Mouse (Mus musculus) midbrain, embryonic 14.5 days (tissue): Measurements from ENCODE around the gene Dgkh. TPM values are rescaled to one million over a fixed set of nuclear protein-coding genes. Genes with fewer than 3 reads are reported as not detected.

ENCODE experiments used
- ATAC-seq: fragments of 200-750 bp; cut with Nextera tagmentation; 2 replicates; pipeline ENCODE4 v1.8.0; 2017; ENCODE audit warnings: moderate number of reproducible peaks, moderate library complexity; ENCODE audit not compliant: low FRiP score, low TSS enrichment
- DNase-seq: peaks from one replicate; pipeline ENCODE4 v3.0.0-alpha.2; 2015
- H3K27ac ChIP-seq: fragments of 300-500 bp; sonication (generic); replicated peaks from 2 replicates; pipeline ENCODE4 v1.5.1; 2014; ENCODE audit warnings: mild to moderate bottlenecking, low read depth, low read length, moderate library complexity
- H3K27me3 ChIP-seq: fragments of 300-500 bp; sonication (generic); 2 replicates; pipeline ENCODE4 v1.6.1; 2014; ENCODE audit warnings: low read length, control low read depth, mixed read lengths; ENCODE audit not compliant: control insufficient read depth, insufficient read depth
- H3K36me3 ChIP-seq: fragments of 300-500 bp; sonication (generic); 2 replicates; pipeline ENCODE4 v1.6.1; 2014; ENCODE audit warnings: low read length, control low read depth; ENCODE audit not compliant: control insufficient read depth, insufficient read depth
- H3K4me1 ChIP-seq: fragments of 300-500 bp; sonication (generic); 2 replicates; pipeline ENCODE4 v1.6.1; 2014; ENCODE audit warnings: mild to moderate bottlenecking, antibody characterized with exemption, low read length, control low read depth; ENCODE audit not compliant: control insufficient read depth, insufficient read depth
- H3K4me2 ChIP-seq: fragments of 300-500 bp; sonication (generic); 2 replicates; pipeline ENCODE4 v1.6.1; 2014; ENCODE audit warnings: mild to moderate bottlenecking, low read length, moderate library complexity
- H3K4me3 ChIP-seq: fragments of 300-500 bp; sonication (generic); replicated peaks from 2 replicates; pipeline ENCODE4 v1.5.1; 2014; ENCODE audit warnings: low read depth, low read length
- H3K9ac ChIP-seq: fragments of 300-500 bp; sonication (generic); replicated peaks from 2 replicates; pipeline ENCODE4 v1.6.1; 2014; ENCODE audit warnings: mild to moderate bottlenecking, low read length, moderate library complexity
- H3K9me3 ChIP-seq: fragments of 300-500 bp; sonication (generic); 2 replicates; pipeline ENCODE4 v1.6.1; 2016; ENCODE audit warnings: low read length, control low read depth, mixed read lengths; ENCODE audit not compliant: control insufficient read depth
- WGBS: fragments of 180-500 bp; shearing (Covaris S2); extraction: QIAGEN DNeasy Blood & Tissue Kit; methylation state at CpG from one replicate; pipeline ENCODE4 v1.1.7; 2014; 5-methylcytosine and 5-hydroxymethylcytosine counted together
- polyA plus RNA-seq: library from polyadenylated mRNA; unstranded; fragments of >200 nt; fragmentation: Nextera tagmentation; extraction: Ambion mirVana; gene quantifications from 2 replicates; pipeline ENCODE4 v1.2.1, GENCODE M21; 2014

The Dgkh gene
- polyA plus RNA-seq, 1 experiment from 2014 or later, result 2.9 TPM

DNA sequence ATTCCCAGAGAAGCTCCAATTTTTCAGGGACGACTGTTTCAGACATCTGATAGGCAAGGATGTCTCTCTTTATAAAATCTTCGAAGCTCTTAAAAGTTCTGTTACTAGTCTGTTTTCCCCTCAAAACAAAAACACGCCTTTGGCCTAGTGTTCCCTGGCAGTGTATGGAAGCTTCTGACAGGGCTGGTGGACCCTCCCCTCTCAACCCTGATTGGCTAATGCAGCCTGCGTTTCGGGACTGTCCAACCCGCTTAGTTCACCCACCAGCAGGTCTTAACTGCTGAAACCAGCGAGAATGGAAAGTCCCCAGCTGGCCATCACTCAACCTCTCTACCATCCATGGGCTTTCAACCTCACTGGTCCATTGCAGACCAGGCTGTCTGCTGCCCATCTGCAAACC is 91.3 kb downstream of the Dgkh start:
- H3K9me3 ChIP-seq, result no peaks in the 10 kb centered on the region
- H3K4me1 ChIP-seq, result 0 out of 2 replicates have a peak, but pooled peaks cover 4% of the 10 kb centered on the region
- H3K36me3 ChIP-seq, result no peaks in the 10 kb centered on the region
- no peak for ATAC-seq
- DNase-seq, result no peak
- H3K4me3 ChIP-seq, result no peak overlapping the region
- H3K4me2 ChIP-seq, result no peak overlapping the region
- 81% methylated on average over 7 of the region's 7 CpGs for WGBS
- no peaks in the 10 kb centered on the region for H3K27me3 ChIP-seq
- no peak overlapping the region for H3K27ac ChIP-seq
- no peak overlapping the region for H3K9ac ChIP-seq

DNA sequence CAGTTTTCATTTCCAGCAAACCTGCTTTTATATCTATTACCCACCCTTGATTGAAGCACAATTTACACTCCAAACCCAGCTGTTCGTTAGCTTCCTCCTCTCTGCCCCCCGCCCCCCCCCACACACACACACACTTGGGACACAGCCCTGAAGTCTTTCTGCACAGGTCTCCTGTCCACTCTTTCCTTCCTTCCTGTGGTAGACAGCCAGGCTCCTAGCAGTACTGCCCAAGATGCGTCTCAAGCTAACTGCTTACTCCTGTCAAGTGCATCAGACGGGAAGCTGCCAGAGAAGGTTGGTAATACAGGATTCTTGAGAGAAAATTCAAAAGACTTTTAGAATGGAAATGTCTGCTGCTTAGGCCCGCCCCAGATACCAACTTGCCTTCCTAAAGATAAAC is 92.9 kb downstream of the Dgkh start:
- Histone ChIP-seq H3K27me3 (no peaks in the 10 kb centered on the region), H3K9ac (no peak overlapping the region), H3K4me2 (no peak overlapping the region), H3K4me3 (no peak overlapping the region), H3K27ac (no peak overlapping the region), H3K36me3 (no peaks in the 10 kb centered on the region), H3K9me3 (no peaks in the 10 kb centered on the region), H3K4me1 (0 out of 2 replicates have a peak, but pooled peaks cover 4% of the 10 kb centered on the region)
- DNase-seq, result no peak
- WGBS, result 87% methylated on average over 5 of the region's 5 CpGs
- ATAC-seq, result no peak

DNA sequence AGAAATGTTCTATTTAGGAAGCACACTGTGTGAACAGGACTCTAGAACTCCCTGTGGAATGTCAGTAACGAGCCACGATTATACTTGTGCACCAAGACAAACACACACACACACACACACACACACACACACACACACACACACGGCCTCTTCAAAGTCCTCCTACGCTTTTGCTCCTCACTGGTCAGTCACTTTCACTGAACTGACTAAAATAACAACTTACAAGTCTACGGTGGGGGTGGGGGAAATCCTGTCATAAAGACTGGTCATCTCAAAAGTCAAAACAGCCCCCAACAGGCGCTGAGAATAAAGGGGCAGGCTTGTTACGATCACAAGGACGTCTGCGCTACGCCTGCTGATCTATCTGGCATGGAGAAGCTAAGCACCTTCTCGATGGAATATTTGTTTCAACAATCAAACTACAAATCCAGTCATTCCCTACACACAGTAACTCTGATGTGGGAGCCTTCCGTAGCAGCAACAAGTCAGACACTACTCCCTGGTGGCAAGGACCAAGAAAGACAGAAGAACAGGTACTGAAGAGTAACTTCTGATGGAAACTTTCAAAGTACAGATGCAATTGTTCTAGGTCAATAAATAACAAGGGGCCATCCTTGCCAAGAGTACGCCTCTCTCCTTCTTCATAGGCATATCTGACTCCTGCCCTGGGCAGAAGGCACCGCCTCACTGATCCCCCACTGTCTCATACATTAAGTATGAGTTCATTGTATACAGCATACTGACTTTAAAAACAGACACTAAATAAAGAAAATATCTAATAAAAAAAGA is 96.8 kb downstream of the Dgkh start:
- no peak for DNase-seq
- Histone ChIP-seq H3K9me3 (no peaks in the 10 kb centered on the region), H3K36me3 (no peaks in the 10 kb centered on the region), H3K9ac (no peak overlapping the region), H3K27me3 (no peaks in the 10 kb centered on the region), H3K4me1 (0 out of 2 replicates have a peak, but pooled peaks cover 4% of the 10 kb centered on the region), H3K4me2 (no peak overlapping the region), H3K27ac (no peak overlapping the region), H3K4me3 (no peak overlapping the region)
- WGBS, result 80% methylated on average over 14 of the region's 14 CpGs
- ATAC-seq, result no peak

DNA sequence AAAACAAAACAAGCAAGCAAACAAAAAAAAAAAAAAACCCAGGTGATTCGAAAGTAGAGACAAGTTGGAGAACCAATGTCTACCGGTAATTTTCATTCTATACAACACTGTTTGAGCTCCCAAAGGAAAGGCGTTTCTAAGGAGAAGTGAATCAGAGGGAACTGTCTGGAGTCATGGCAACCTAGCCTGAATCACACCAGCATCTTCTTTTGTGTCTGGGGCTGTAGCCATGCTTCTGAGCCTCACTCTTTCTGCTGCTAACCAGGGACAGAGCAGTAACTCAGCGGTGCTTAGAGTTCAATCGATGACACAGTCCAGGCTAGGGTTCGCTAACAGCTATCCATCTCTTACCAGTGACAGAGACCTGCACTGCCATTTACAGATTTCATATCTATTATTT is 99.8 kb downstream of the Dgkh start:
- Histone ChIP-seq H3K27ac (no peak overlapping the region), H3K9ac (no peak overlapping the region), H3K36me3 (no peaks in the 10 kb centered on the region), H3K9me3 (no peaks in the 10 kb centered on the region), H3K27me3 (no peaks in the 10 kb centered on the region), H3K4me1 (0 out of 2 replicates have a peak, but pooled peaks cover 4% of the 10 kb centered on the region), H3K4me3 (no peak overlapping the region), H3K4me2 (no peak overlapping the region)
- 66% methylated on average over 6 of the region's 6 CpGs for WGBS
- ATAC-seq (no peak), DNase-seq (no peak)

DNA sequence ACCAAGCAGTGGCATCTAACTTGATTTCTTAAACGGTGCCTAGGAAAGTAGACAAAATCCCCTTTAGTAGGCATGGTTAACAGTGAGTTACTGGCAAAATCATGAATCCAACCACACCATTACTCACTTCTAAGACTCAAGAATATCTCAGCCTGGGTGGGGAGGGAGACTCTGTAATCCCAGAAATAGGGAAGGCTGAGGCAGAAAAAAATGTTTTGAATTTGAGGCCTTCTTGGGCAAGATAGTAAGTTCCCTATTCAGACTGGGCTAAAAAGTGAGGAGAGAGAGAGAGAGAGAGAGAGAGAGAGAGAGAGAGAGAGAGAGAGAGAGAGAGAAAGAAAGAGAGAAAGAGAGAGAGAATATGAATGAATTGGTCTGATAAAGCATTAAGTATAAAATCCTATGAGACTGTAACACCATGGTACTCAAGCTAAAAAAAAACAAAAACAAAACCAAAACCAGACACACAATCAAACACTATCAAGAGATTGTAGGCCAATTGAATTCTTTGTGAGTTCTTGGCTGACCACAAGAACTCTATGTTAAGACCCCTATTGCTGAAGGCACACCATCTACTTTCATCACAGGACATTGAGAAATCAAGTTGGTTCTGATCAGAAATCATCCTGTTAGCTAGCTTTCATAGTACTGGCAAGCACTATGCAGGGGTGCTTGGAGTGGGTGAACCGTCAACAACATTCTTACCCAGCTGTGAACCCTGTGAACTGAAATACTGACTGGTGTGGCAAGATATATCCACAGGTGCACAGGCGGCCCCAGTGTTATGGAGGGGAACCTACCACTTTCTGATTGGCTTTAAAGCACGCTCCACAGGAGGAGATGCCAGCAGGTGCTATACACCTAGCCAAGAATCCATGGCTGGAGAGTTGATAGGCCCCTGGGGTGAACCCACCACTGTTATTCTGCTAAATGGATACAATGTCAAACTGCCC is 101.4 kb downstream of the Dgkh start:
- Histone ChIP-seq H3K4me1 (no peaks in the 10 kb centered on the region), H3K36me3 (no peaks in the 10 kb centered on the region), H3K4me2 (no peak overlapping the region), H3K4me3 (no peak overlapping the region), H3K27me3 (no peaks in the 10 kb centered on the region), H3K9me3 (no peaks in the 10 kb centered on the region), H3K27ac (no peak overlapping the region), H3K9ac (no peak overlapping the region)
- no peak for ATAC-seq
- no peak for DNase-seq
- WGBS, result 96% methylated on average over 4 of the region's 4 CpGs

DNA sequence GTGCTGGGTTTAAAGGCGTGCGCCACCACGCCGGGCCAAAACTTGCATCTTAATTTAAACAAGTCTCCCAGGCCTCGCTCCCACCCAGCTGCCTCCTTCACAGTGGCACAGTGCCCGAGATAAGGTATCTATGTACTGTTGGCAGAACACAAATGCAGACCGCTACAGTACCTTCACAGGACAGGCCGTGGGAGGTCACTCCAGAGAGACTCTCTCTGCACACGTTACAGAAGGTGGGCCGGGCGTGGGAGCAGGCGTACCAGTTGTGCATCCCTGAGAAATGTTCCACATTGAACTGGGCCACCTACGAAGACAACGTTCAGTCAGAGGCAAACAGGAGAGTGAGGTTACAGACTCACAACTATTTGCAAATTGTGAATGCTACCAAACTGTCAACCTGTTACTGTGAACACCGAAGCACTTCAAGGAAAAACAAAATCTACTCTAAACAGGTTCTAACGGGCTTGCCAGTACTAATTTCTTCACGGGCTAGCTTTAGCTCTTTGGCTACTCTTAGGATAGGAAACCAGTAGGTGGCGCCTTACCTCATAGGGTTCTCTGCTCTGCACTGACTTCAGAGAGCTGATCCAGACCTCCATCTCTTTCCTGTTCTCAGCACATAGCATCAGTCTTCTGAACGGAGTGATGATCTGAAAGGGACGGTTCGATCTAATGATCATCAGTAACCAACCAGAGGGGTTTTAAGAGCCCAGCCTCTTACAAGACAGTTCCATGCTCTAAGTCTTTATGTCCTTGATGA is 104.9 kb downstream of the Dgkh start:
- no peak for DNase-seq
- 0 out of 2 replicates have a peak, but pooled peaks cover 3% of the 10 kb centered on the region for H3K36me3 ChIP-seq
- 91% methylated on average over 21 of the region's 21 CpGs for WGBS
- H3K27ac ChIP-seq, result no peak overlapping the region
- no peaks in the 10 kb centered on the region for H3K4me1 ChIP-seq
- H3K9me3 ChIP-seq, result no peaks in the 10 kb centered on the region
- H3K4me2 ChIP-seq, result no peak overlapping the region
- H3K27me3 ChIP-seq, result no peaks in the 10 kb centered on the region
- ATAC-seq, result no peak
- no peak overlapping the region for H3K9ac ChIP-seq
- H3K4me3 ChIP-seq, result no peak overlapping the region

DNA sequence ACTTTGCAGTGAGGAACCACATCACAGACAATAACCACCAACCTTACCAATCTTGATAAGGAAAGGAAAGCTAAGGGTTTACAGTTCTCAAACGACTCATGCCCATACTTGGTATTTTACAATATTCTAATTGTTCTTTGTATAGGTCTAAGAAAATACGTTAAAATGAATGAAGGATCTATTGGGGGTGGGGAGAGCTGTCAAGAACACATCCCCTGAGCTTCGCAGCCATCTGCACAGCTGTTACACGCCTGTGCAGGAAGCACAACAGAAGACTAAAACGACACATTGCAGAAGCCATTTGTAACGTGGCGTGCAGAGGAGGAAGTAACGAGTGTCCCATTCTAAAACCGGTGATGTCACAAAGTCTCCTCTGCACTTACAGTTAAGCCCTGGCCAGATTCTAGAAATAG is 113.7 kb downstream of the Dgkh start:
- 68% methylated on average over 9 of the region's 9 CpGs for WGBS
- Histone ChIP-seq H3K27ac (no peak overlapping the region), H3K27me3 (no peaks in the 10 kb centered on the region), H3K9me3 (no peaks in the 10 kb centered on the region), H3K9ac (no peak overlapping the region), H3K36me3 (0 out of 2 replicates have a peak, but pooled peaks cover under 1% of the 10 kb centered on the region), H3K4me3 (no peak overlapping the region), H3K4me1 (no peaks in the 10 kb centered on the region), H3K4me2 (no peak overlapping the region)
- ATAC-seq (no peak), DNase-seq (no peak)

DNA sequence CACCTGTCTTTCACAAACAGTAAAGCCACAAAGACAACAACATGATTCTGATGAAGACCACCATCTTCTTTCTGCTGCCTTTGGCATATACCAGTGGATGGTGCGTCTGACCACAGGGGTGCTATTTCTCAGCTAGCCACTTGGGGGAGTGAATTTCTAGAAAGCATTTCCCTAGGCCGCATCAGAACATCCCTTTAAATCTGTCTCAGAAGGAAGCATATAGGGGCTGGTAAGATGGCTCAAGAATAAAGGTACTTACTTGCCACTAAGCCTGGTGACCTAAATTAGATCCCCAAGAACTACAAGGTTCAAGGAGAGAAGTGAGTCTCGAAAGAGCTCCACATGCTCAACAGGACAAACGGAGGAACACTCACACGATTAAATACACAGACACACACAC is 119.0 kb downstream of the Dgkh start:
- ATAC-seq (no peak), DNase-seq (peak; percentile 65)
- no peaks in the 10 kb centered on the region for H3K4me1 ChIP-seq
- H3K4me2 ChIP-seq, result no peak overlapping the region
- no peak overlapping the region for H3K4me3 ChIP-seq
- H3K9me3 ChIP-seq, result no peaks in the 10 kb centered on the region
- H3K27ac ChIP-seq, result no peak overlapping the region
- H3K27me3 ChIP-seq, result no peaks in the 10 kb centered on the region
- no peaks in the 10 kb centered on the region for H3K36me3 ChIP-seq
- WGBS, result 76% methylated on average over 5 of the region's 5 CpGs
- H3K9ac ChIP-seq, result no peak overlapping the region
